Mouse (Mus musculus) limb, embryonic 15.5 days (tissue): Measurements from ENCODE around the gene Chat. TPM values are rescaled to one million over a fixed set of nuclear protein-coding genes. Genes with fewer than 3 reads are reported as not detected.

Source experiments
- ATAC-seq: fragments of 200-750 bp; cut with Nextera tagmentation; 2 replicates; pipeline ENCODE4 v1.8.0; 2017; ENCODE audit warnings: low read depth, moderate TSS enrichment; ENCODE audit not compliant: insufficient number of reproducible peaks, low FRiP score, low TSS enrichment
- H3K27ac ChIP-seq: fragments of 300-500 bp; sonication (generic); 2 replicates; pipeline ENCODE4 v1.5.1; 2015; ENCODE audit warnings: moderate library complexity, mild to moderate bottlenecking, inconsistent platforms
- H3K27me3 ChIP-seq: fragments of 300-500 bp; sonication (generic); 2 replicates; pipeline ENCODE4 v1.6.1; 2015; ENCODE audit warnings: inconsistent platforms
- H3K36me3 ChIP-seq: fragments of 300-500 bp; sonication (generic); 2 replicates; pipeline ENCODE4 v1.6.1; 2015; ENCODE audit warnings: inconsistent platforms
- H3K4me1 ChIP-seq: fragments of 300-500 bp; sonication (generic); 2 replicates; pipeline ENCODE4 v1.6.1; 2015; ENCODE audit warnings: inconsistent platforms
- H3K4me2 ChIP-seq: fragments of 300-500 bp; sonication (generic); 2 replicates; pipeline ENCODE4 v1.6.1; 2015; ENCODE audit warnings: mild to moderate bottlenecking, inconsistent platforms
- H3K4me3 ChIP-seq: fragments of 300-500 bp; sonication (generic); 2 replicates; pipeline ENCODE4 v1.5.1; 2015; ENCODE audit warnings: mild to moderate bottlenecking, inconsistent platforms
- H3K9ac ChIP-seq: fragments of 300-500 bp; sonication (generic); 2 replicates; pipeline ENCODE4 v1.6.1; 2015; ENCODE audit warnings: inconsistent platforms
- H3K9me3 ChIP-seq: fragments of 300-500 bp; sonication (generic); 2 replicates; pipeline ENCODE4 v1.6.1; 2016; ENCODE audit warnings: inconsistent platforms
- WGBS: fragments of 180-500 bp; shearing (Covaris S2); methylation state at CpG from one replicate; pipeline ENCODE4 v1.1.7; 2015; 5-methylcytosine and 5-hydroxymethylcytosine counted together
- polyA plus RNA-seq: library from polyadenylated mRNA; unstranded; fragments of >200 nt; fragmentation: Nextera tagmentation; extraction: Ambion mirVana; gene quantifications from 2 replicates; pipeline ENCODE4 v1.2.1, GENCODE M21; 2015

Gene Chat
- polyA plus RNA-seq, 1 experiment from 2014 or later = not detected

DNA sequence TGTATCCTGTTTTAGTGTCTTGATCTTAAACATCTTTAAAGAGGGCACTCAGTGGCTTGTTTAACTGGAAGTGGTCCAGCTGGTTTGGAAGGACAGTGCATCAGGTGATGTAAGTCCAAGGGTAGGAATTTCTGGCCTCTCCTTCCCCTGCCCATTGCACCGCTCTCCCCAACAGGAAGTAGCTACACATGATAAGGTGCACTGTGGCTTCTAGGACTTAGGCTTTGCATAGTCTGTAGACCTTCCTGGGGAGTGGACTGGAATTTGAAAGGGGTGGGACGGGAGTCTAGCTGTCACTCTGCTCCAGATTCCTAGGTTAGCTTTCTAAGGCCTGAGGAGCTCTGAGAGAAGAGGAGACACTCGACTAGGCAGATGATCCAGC lies 85.7 kb downstream of the Chat start:
- H3K9me3 ChIP-seq = no peaks in the 10 kb centered on the region
- H3K36me3 ChIP-seq = no peaks in the 10 kb centered on the region
- H3K27me3 ChIP-seq = peaks cover 37% of the 10 kb centered on the region
- no peak overlapping the region for H3K4me3 ChIP-seq
- H3K9ac ChIP-seq = no peak overlapping the region
- H3K27ac ChIP-seq = no peak overlapping the region
- no peak overlapping the region for H3K4me2 ChIP-seq
- no peak for ATAC-seq
- peaks cover 8% of the 10 kb centered on the region; the same call in 1 of the 2 replicates for H3K4me1 ChIP-seq
- WGBS = 39% methylated on average over 3 of the region's 3 CpGs

DNA sequence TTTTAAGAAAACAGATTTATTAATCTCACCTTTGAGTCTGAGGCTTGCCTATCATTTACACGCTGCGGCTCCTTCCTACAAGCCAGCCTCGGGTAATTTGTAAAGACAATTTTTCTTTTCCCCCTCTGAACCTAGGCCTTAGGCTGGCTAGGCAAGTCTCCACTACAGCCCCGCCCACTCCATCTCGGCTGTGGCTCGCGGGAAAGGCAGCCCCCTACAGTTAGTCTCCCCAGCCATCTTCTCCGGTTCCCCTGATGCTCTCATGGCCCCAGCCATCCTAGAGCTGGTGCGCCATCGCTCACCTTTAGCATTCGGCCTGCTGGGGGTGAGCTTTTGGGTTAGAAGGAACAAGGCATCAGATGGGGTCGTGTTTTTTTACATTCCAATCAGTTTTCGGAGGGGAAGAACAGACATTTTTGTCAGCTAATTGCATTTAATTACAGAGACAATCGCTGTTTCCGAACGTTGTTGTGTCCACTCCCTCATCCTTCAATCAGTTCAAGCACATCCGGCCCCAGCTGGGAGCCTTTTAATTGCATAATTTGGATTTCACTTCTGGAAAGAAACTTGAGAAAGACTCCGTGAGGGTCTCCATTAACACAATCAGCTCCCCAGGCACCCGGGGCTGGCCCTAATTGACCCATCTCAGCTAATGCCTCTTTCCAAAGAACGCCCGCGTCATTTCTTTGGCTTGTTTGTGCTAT lies 86.2 kb downstream of the Chat start:
- Histone ChIP-seq H3K4me1 (peaks cover 8% of the 10 kb centered on the region; the same call in 1 of the 2 replicates), H3K27ac (no peak overlapping the region), H3K9me3 (no peaks in the 10 kb centered on the region), H3K9ac (no peak overlapping the region), H3K27me3 (peaks cover 37% of the 10 kb centered on the region), H3K4me2 (no peak overlapping the region), H3K4me3 (no peak overlapping the region), H3K36me3 (no peaks in the 10 kb centered on the region)
- WGBS = 8% methylated on average over 22 of the region's 22 CpGs
- ATAC-seq = no peak

DNA sequence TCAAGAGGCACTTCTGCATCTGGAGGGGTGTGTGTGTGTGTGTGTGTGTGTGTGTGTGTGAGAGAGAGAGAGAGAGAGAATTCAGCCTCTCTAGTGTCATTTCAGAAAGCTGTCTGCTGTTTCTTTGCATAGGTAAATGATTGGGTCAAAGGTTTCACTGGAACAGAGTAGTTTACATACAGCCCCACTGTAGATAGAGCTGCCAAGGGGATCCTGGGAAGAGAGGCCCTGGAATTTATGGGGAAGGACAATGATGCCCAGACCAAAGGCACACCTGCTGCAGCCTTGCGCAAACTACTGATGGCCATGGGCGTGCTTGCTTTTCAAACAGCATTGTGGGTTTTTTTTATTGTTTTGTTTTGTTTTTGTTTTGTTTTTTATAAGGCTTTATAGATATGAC lies 93.3 kb downstream of the Chat start:
- H3K36me3 ChIP-seq = no peaks in the 10 kb centered on the region
- H3K9me3 ChIP-seq = no peaks in the 10 kb centered on the region
- ATAC-seq = no peak
- no peak overlapping the region for H3K9ac ChIP-seq
- whole genome bisulfite sequencing = 78% methylated on average over 2 of the region's 2 CpGs
- H3K27ac ChIP-seq = no peak overlapping the region
- no peaks in the 10 kb centered on the region for H3K27me3 ChIP-seq
- no peak overlapping the region for H3K4me2 ChIP-seq
- no peaks in the 10 kb centered on the region for H3K4me1 ChIP-seq
- no peak overlapping the region for H3K4me3 ChIP-seq

DNA sequence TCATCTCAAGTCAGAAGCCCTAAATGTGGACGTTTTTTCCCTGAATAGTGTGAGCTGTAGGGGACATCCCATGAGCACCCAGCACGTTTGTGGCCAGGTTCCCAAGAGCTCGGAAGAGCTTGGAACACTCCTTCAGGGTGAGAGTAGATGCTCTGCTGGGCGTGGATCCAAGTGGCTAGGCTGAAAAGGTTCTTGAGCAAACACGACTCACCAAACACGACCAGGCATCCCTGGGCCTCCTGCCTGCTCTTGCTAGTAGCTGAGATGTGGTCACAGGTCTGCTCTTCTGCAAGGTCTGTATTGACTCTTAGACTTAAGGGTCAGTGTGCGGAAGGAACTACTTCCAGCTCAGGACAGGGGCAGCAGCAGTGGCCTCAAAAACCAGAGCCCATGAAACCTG lies 96.0 kb downstream of the Chat start:
- no peak for ATAC-seq
- Histone ChIP-seq H3K4me3 (no peak overlapping the region), H3K9ac (no peak overlapping the region), H3K27me3 (no peaks in the 10 kb centered on the region), H3K9me3 (no peaks in the 10 kb centered on the region), H3K4me2 (no peak overlapping the region), H3K4me1 (no peaks in the 10 kb centered on the region), H3K27ac (no peak overlapping the region), H3K36me3 (no peaks in the 10 kb centered on the region)
- 61% methylated on average over 7 of the region's 7 CpGs for WGBS

DNA sequence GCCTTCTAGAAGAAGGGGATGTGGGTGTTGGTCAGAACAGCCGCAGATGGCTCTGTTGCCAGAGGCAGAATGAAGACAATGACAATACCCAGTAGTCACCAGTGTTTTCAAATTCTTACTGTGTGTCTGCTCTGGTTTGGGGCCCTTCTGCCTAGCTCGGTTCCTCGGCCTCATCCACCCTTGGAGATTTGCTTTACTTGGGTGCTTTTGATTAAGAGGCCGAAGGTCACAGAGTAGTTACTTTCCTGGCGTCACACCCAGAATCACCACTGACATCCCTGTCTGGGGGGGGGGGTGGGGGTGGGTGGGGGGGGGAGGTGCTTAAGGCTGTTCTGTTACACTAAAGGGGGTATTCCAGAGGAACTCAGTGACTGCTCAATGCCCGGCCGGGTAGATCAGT lies 101.4 kb downstream of the Chat start:
- Histone ChIP-seq H3K4me2 (no peak overlapping the region), H3K9me3 (no peaks in the 10 kb centered on the region), H3K27ac (no peak overlapping the region), H3K36me3 (no peaks in the 10 kb centered on the region), H3K4me1 (no peaks in the 10 kb centered on the region), H3K4me3 (no peak overlapping the region), H3K9ac (no peak overlapping the region), H3K27me3 (no peaks in the 10 kb centered on the region)
- 51% methylated on average over 7 of the region's 7 CpGs for WGBS
- no peak for ATAC-seq

Other genes starting within 250 kb of the Chat start
- 9.2 and 9.8 TPM in 2 replicates for gene Ogdhl, start 144.0 kb downstream of the Chat start, polyA plus RNA-seq
- gene 1700024G13Rik, start 77.6 kb downstream of the Chat start, polyA plus RNA-seq = not detected in 2 replicates
- 0.14 TPM in 1 of 2 replicates, not detected in the other for gene Slc18a3, start 1.1 kb downstream of the Chat start, polyA plus RNA-seq
- gene Ercc6, start 47.5 kb upstream of the Chat start, polyA plus RNA-seq = 19.0 and 20.1 TPM in 2 replicates
- gene Prrxl1, start 133.4 kb upstream of the Chat start, polyA plus RNA-seq = 0.06 and 0.16 TPM in 2 replicates
- 1.3 and 2.8 TPM in 2 replicates for gene 3425401B19Rik, start 219.3 kb upstream of the Chat start, polyA plus RNA-seq